Mouse (Mus musculus) liver, embryonic 14.5 days (tissue): ENCODE data around the gene Srarp.

Source experiments
- CTCF ChIP-seq: IDR thresholded peaks from 2 replicates; pipeline ENCODE4 v1.5.1; 2016; ENCODE audit warnings: antibody characterized with exemption, low read depth, control low read depth
- EP300 ChIP-seq: IDR thresholded peaks from 2 replicates; pipeline ENCODE4 v1.6.1; 2016; ENCODE audit warnings: antibody characterized with exemption, low read depth

DNA sequence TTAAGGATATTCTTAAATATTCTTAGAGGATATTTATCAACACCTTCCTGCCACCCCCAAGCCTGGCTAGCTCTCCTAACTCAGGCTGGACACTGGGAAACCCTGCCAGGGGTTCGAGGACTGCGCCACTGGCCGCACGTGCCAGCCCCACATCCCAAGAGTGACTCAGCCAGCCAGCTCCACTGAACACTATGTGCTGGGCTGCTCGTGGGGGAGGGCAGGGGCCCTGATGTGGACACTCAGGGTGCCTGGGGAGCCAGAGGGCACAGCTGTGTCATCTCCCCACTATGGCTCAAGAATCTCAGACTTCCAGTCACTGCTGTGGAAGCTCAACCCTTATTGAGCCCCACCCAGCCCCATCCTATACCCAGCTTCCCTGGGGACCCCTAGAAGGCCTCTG lies 12.6 kb downstream of the Srarp start:
- TF ChIP-seq CTCF, result no peak
- no peak for TF ChIP-seq EP300
